Mouse (Mus musculus) layer of hippocampus, postnatal 14 days (tissue): Measurements from ENCODE around the gene Polr1a. TPM values are rescaled to one million over a fixed set of nuclear protein-coding genes. Genes with fewer than 3 reads are reported as not detected.
A peak's percentile ranks its signal among the peaks of the same experiment; 100 is the strongest.

Experiments
- DNase-seq, 2 experiments: peaks; one replicate each; pipeline ENCODE4 v3.0.0; 2021 to 2022; ENCODE audit warnings: low spot score in 2 of 2, mixed read lengths in 1 of 2
- total RNA-seq, 2 experiments: library from RNA; stranded (reverse); gene quantifications; 2 replicates each; pipeline ENCODE4 v1.2.3; 2021

The Polr1a gene
- total RNA-seq, 2 experiments from 2014 or later: 32.2 to 37.3 TPM

DNA sequence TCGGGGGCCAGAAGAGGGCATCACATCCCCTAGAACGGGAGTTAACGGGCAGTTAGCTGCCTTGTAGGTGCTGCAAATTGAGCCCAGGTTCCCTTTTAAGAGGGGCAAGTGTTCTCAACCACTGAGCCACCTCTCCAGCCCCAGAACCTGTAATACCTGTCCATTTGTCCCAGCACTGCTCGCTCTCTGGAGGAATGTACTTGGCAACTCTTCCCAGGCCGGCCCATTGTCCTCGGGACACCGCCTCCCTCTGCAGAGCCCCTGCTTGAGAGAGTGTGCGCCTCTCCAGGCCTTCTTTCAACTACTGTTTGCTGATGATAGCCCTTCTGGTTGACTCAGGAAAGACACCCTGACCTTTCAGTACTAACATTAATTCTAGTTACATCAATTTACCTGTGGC lies 37.3 kb downstream of the Polr1a start:
- no peak for DNase-seq

DNA sequence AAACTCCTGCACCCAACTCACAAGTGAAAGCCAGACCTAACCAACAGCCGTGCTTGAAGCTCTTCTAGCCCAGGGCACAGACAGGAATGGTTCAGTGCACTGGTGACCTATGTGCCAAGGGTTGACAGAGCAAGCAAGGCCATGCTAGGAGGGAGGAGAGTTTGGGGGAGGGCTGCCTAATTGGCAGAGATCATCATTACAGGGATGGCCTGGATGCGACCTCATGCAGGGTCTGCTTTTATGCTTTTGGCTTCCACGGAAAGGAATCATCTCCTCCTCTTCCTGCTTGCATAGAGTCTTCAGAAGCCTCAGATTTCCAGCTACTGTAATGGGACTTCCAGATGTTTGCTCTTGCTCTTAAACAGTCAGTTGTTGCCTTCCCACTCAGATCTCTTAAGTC lies 40.9 kb downstream of the Polr1a start:
- DNase-seq: no peak

GRCm38 (mm10) chr6:71950592-71950991 lies 41.7 kb downstream of the Polr1a start:
- DNase-seq: no peak

DNA sequence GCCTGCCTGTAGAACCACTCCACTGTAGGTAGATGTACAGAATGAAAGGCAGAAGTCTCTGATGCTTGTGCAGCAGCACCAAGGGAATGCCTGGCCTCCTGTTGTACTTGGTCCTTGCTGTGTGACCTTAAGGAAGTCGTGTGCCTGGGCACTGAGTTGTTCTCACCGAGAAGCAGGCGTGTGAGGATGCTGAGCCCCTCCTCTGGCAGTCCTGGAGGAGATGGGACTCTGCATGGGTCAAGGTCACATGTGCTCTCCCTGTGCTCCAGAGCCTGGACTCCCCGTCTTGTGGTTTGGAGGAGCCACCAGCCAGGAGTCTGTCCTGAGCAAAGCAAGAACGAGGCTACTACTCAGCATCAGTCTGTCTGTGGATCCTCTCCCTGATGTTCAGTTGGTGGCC lies 42.3 kb downstream of the Polr1a start:
- DNase-seq: no peak

DNA sequence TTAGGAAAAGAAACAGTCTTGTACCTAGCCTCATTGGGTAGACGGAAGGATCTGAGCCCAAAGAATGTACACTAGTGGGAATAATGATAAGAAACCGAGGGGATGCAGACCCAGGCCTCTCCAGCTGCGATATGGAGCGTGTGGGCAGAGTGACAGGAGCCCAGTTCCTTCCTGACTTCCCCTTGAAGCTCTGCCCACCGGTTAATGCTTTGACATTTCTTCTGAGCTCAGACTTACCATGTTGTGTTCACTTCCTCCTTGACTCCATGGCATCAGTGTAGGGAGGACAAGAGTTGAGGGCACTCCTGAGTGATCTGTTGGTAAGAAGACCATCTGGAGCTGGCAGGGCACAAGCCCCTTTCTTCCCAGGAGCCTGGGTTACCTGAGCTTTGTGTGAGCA lies 53.3 kb downstream of the Polr1a start:
- no peak for DNase-seq

- no peak for DNase-seq
Measured at GRCm38 (mm10) chr6:71962706-71963105, 53.9 kb downstream of the Polr1a start.

DNA sequence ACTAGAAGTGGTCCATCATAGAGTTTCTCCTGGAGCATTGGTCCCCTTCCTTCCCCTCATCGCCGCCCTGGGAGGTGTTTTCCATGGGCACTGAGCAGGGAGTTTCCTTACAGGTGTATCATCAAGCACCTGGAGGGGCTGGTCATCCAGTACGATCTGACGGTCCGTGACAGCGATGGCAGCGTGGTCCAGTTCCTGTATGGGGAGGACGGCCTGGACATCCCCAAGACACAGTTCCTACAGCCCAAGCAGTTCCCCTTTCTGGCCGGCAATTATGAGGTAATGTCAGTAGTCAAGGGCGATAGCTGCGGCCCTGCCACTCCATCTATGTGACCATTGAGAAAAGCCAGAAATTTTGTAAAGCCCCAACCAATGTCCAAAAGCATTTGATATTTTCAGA lies 54.7 kb downstream of the Polr1a start:
- DNase-seq: no peak

- DNase-seq: no peak
Measured at GRCm38 (mm10) chr6:71966683-71967303, 57.9 kb downstream of the Polr1a start.

DNA sequence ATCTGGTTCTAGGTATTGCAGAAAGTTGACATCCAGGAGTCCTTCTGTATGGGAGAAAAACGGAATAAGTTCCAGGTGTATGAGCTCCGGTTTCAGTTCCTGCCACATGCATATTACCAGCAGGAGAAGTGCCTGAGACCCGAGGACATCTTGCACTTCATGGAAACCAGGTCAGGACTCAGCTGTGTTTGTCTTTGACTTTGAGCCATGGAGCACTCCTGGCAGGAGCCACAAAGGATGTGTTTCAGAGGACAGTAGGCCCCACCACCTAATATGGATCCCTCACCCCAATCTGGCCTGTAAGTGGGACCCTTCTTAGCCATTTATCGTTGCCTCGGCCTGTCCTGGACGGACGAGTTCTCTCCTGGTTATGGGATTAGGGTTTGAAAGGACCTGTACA lies 59.0 kb downstream of the Polr1a start:
- no peak for DNase-seq

GRCm38 (mm10) chr6:71969459-71969858 lies 60.6 kb downstream of the Polr1a start:
- peak; percentile 53 to 83 for DNase-seq

DNA sequence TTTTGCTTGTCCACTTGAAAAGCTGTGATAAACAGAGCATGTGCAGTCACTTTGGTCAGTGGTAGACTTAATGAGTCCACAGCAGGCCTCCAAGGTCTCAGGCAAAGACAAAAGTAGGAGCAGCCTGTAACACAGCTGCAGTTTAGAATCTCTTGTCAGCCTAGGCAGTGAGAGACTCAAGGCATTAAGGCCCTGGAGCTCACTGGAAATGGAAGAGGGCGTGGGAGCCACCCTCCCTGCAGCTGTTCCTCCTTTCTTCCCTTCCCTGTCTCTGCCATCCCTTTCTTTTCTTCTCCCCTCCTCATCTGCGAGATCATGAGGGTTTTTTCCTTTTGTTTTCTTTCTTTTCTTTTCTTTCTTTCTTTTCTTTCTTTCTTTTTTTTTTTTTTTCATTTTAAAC lies 61.3 kb downstream of the Polr1a start:
- no peak for DNase-seq

GRCm38 (mm10) chr6:71976592-71976991 lies 67.7 kb downstream of the Polr1a start:
- no peak for DNase-seq

DNA sequence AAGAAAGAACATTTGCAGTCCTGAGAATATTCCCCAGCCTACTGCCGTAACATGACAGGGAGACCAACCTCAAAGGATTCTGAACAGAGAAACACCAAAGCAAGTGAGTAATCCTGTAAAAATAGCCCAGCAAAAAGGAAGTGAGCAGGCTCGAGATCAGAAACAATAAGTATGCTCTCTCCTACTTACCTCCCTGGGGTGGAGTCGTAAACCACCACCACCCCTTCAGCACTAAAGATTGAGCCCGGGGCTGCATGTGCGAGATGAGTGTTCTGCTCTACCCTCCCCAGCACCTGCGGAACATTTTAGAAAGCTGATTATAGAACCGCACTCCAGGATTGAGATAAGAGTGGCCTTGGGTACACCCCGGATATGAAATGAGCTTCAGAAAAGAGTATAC lies 71.3 kb downstream of the Polr1a start:
- no peak for DNase-seq

DNA sequence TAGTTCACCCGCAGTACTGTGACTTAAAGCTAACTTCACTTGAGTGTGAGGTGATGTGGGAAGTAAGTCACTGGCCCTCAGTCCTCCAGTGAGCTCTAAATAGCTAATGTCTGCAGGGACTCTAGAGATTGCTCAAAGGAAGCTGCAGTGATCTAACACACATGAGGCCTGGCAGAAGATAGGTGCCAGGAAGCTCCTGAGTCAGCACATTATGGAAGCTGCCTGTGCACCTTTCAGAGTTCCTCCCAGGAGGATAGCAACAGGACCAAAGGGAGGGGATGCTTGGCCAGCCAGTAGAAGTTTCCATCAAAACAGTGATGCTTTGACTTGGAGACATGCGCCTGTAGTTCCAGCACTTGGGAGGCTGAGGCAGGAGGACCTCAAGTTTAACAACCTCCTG lies 71.7 kb downstream of the Polr1a start:
- DNase-seq: no peak

GRCm38 (mm10) chr6:71981450-71981849 lies 72.6 kb downstream of the Polr1a start:
- no peak for DNase-seq

GRCm38 (mm10) chr6:71985984-71986383 lies 77.1 kb downstream of the Polr1a start:
- no peak for DNase-seq

DNA sequence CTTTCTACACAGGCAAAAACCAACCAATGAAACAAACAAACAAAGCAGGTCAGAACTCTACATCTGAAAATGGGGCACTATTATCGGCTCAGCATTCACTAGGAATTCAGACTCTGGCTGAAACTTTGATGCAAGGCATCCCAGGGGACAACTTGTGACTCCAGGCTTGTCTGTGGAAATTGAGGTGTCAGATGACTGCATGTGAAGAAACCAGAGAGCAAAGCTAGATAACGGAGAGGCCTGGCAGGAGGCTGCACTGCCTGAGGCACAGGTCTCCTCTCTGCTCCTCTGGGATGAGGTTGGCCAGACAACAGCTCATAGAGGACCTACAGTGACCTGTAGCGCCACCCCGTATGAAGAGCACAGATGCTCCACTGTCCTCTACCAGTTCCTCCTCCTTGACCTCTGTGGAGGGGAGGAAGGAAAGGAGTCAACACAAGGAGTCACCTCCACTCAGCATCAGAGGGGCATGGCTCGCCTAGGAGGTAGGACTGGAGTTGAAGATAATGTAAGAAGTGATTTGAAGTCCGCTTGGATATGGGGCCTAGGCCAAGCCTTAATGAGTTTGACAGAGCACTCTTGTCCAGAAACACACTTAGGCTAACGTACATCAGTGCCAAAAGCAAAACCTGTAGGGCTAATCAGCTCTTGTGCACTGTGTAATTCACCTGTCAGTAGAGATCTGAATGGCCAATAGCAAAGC lies 78.8 kb downstream of the Polr1a start:
- no peak for DNase-seq

GRCm38 (mm10) chr6:71989647-71990351 lies 80.9 kb downstream of the Polr1a start:
- no peak for DNase-seq

GRCm38 (mm10) chr6:71990371-71990837 lies 81.6 kb downstream of the Polr1a start:
- no peak for DNase-seq

DNA sequence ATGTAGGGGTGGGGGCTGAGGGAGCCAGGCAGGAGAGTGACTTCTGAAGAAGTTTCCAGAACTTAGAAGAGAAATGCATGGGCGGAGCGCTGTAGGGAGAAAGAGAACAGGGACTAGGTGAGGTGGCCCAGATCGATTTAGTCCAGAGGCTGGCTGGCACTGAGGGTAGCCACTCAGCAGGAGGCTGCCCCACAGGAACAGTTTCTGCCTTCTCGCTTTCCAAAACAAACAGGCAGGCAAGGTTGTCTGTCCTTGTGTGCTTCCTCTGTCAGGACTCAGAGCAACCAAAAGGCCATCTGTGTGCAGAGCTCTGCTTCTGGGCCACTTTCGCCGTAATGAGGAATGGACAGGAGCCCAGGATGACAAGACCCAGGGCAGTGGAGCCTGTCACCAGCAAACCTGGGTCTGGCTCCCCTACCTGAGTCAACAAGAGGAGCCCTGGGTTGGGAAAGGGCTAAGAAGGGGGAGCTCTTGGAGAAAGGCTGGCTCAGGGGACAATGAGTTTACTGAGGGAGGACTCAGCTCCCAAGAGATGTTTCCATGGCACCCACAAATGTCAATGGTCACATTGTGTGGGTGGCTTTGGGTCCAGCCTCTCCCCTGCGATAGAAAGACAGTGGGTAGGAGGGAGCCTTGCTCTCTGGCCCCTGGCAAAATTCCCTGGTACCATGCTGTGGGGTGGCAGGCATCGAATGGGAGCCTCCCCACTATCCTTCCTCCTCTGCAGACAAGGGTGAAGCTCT lies 82.5 kb downstream of the Polr1a start:
- DNase-seq: no peak

DNA sequence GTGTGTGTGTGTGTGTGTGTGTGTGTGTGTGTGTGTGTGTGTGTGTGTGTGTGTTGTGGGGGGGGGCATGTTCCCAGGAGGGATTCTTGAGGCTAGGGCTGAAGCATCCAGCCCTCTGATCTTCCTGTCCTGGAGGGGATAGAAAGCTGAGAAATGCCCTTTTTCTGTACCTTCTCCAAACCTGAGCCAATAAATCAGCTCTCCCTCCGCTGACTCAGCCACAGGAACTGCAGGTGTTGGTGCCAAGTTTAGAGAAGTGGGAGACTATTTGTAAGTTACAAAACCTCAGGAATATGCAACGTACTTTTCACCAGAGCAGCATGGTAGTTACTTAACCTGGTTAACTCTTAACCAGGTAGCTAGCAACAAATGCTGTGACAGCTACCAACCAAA lies 83.1 kb downstream of the Polr1a start:
- no peak for DNase-seq

GRCm38 (mm10) chr6:71994004-71994403 lies 85.2 kb downstream of the Polr1a start:
- no peak for DNase-seq
